Mouse (Mus musculus) Patski (cell line): ENCODE data around the gene Gpr180. TPM values are rescaled to one million over a fixed set of nuclear protein-coding genes. Genes with fewer than 3 reads are reported as not detected.
A peak's percentile ranks its signal among the peaks of the same experiment; 100 is the strongest.

Experiments used
- ATAC-seq: fragments of 100-300 bp; one replicate; pipeline ENCODE4 v1.8.0; 2021
- CTCF ChIA-PET: fragments of 350-600 bp; sonication (Branson Sonifier 250); formaldehyde crosslinking; loops from one replicate; lab custom pipeline; 2022; ENCODE audit warnings: inconsistent platforms; lab: Charles Lee
- POLR2A ChIA-PET: fragments of 350-600 bp; sonication (Branson Sonifier 250); formaldehyde crosslinking; loops from one replicate; lab custom pipeline; 2022; ENCODE audit warnings: antibody characterized with exemption, inconsistent platforms; lab: Charles Lee
- DNase-seq: peaks from one replicate; pipeline ENCODE4 v3.0.0-alpha.2; 2011; ENCODE audit warnings: low read depth, low spot score
- H3K27me3 ChIP-seq: fragments of 371-371 bp; one replicate; pipeline ENCODE4 v1.5.1; 2021
- CTCF ChIP-seq: fragments of 100-300 bp; IDR thresholded peaks from one replicate; pipeline ENCODE4 v1.5.1; 2021
- in situ Hi-C: fragments of 300-500 bp; cut with MboI; formaldehyde crosslinking; loops from 3 replicates; pipeline ENCODE4 v1.11.1; 2018; ENCODE audit warnings: low pct_unique_long_range_greater_than_20kb, mixed read lengths
- polyA plus RNA-seq: library from polyadenylated mRNA; unstranded; gene quantifications from one replicate; pipeline ENCODE4 v1.2.3, GENCODE M21; 2021

Gpr180 gene
- polyA plus RNA-seq, 1 experiment from 2014 or later = 28.3 TPM

GRCm38 (mm10) chr14:118202006-118202405, 65.0 kb downstream of the Gpr180 start:
- no peak for ATAC-seq
- in situ Hi-C loops = loop anchor here (25.0 kb wide), 1 partner anchor 610 kb away; no protein-coding TSS in a partner anchor
- TF ChIP-seq CTCF = no peak
- ChIA-PET CTCF (no interaction called here), POLR2A (no interaction called here)
- no peak for DNase-seq
- H3K27me3 ChIP-seq = peaks cover 14% of the 10 kb centered on the region

- no peak for ATAC-seq
- peaks cover 9% of the 10 kb centered on the region for H3K27me3 ChIP-seq
- CTCF ChIA-PET = interaction anchor here (1.0 kb wide), 1 partner anchor 20 kb away, joined by 3 read pairs; no protein-coding TSS in a partner anchor
- DNase-seq = no peak
- in situ Hi-C loops = loop anchor here (25.0 kb wide), 1 partner anchor 609 kb away; no protein-coding TSS in a partner anchor
- POLR2A ChIA-PET = no interaction called here
- TF ChIP-seq CTCF = peak; percentile 37
These were observed 66.1 kb downstream of the Gpr180 start for GRCm38 (mm10) chr14:118203031-118203430.

GRCm38 (mm10) chr14:118207347-118207746, 70.4 kb downstream of the Gpr180 start:
- DNase-seq (no peak), ATAC-seq (no peak)
- POLR2A ChIA-PET = no interaction called here
- peaks cover 15% of the 10 kb centered on the region for H3K27me3 ChIP-seq
- CTCF ChIA-PET = interaction anchor here (0.9 to 1.0 kb wide), 2 partner anchors 369 to 396 kb away, joined by 3 read pairs; no protein-coding TSS in a partner anchor
- in situ Hi-C loops = loop anchor here (25.0 kb wide), 1 partner anchor 605 kb away; no protein-coding TSS in a partner anchor
- peak; percentile 55 for TF ChIP-seq CTCF

DNA sequence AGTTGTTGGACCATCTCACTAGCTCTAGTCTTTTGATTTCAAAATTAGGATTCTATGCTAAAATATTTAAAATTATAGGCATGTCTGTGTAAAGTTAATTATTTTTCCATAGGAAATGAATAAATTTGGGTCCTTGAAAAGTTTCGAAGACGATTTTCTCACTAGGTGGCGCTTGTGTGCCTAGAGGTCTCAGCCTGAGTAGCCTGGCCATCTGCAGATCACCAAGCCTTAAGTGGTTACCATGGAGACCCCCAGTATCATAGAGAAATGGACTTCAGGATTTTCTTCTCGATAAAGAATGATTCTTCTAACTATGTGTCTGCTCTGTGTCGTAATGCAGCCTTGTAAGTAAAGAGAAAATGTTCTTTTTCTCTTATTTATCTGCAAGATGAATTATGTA, 72.7 kb downstream of the Gpr180 start:
- H3K27me3 ChIP-seq = peaks cover 15% of the 10 kb centered on the region
- ATAC-seq (no peak), DNase-seq (no peak)
- TF ChIP-seq CTCF = peak; percentile 70
- ChIA-PET CTCF (no interaction called here), POLR2A (no interaction called here)
- in situ Hi-C loops = loop anchor here (10.0 to 25.0 kb wide), 2 partner anchors 265 to 603 kb away; no protein-coding TSS in a partner anchor

- ATAC-seq (peak; percentile 12), DNase-seq (no peak)
- H3K27me3 ChIP-seq = peaks cover 25% of the 10 kb centered on the region
- TF ChIP-seq CTCF = no peak
- in situ Hi-C loops = loop anchor here (10.0 to 25.0 kb wide), 2 partner anchors 263 to 600 kb away; no protein-coding TSS in a partner anchor
- ChIA-PET CTCF (no interaction called here), POLR2A (no interaction called here)
These were observed 75.3 kb downstream of the Gpr180 start for GRCm38 (mm10) chr14:118212188-118212804.

Other genes starting within 250 kb of the Gpr180 start
- gene Dct, start 84.9 kb upstream of the Gpr180 start, polyA plus RNA-seq = 0.04 TPM
- 22.7 TPM for gene Tgds, start 4.4 kb upstream of the Gpr180 start, polyA plus RNA-seq
- 0.01 TPM for gene Sox21, start 99.9 kb downstream of the Gpr180 start, polyA plus RNA-seq
- not detected for gene Gm9376, start 129.8 kb downstream of the Gpr180 start, polyA plus RNA-seq